Mouse (Mus musculus): ENCODE results near the gene Ajap1.
A peak's percentile ranks its signal among the peaks of the same experiment; 100 is the strongest.

The Ajap1 gene

DNA sequence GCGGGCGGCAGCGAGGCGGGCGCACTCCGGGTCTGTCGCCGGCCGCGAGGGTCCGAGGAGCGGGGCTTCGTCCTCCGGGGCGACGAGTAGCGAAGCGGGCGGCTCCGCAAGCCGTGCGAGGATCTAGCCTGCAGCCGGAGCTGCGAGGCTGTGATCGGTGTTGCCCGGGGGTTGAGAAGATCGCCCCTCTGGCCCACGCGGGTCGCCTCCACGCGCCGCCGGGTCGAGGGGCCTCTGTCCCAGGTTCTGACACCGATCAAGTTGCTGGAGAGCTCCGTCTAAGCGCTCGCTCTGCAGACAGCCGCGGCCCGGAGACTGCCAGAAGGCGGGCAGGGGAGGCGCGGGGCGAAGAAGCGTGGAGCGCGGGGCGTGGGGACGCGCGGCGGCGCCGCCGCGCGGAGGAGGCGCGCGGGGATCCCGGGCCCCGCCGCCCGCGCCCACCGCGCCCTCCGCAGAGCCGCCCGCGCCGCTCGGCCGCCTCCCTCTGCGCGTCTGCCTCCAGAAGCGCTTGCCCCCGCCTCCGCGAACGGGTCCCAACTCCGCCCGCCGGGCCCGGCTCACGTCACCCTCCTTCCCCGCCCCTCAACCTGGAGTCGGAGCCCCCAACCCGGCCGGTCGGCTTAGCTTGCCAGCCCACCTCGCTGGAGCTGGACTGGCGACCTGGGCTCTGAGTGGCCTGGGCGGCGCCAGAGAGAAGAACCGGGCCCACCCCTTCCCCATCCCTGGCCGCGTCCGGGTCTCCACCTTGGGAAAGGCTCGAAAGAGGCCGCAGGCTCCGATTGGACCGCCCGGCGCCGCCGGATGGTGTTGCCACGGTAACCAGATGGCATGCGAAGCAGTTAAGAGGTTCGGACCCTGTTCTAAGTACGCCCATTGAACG, at the start of gene Ajap1:
TSS of gene Ajap1 (minus strand) at position 353 of the 880 bp plus-strand sequence.
- peak; percentile 66 for DNase-seq (ENCODE audit: low read depth, low spot score)

DNA sequence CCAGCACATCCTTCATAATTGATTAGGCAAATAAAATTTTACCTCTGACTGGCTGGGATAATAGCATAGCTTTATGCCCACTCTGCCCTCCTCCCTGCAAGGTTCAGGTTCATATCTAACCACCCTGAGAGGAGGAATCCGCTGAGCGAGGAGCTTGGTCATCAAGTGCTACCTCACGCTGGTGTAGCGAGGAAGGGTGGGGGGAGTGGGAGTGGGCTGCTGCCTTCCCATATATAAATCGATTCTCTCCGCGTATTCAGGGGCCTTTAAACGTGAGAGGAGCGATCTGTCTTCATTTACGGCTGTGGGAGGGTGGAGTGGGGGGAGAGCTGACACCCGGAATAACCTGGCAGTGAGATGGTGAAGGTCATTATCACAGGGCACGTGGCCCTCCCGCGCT, 47.9 kb upstream of the Ajap1 start:
- DNase-seq (ENCODE audit: low read depth, low spot score): no peak

DNA sequence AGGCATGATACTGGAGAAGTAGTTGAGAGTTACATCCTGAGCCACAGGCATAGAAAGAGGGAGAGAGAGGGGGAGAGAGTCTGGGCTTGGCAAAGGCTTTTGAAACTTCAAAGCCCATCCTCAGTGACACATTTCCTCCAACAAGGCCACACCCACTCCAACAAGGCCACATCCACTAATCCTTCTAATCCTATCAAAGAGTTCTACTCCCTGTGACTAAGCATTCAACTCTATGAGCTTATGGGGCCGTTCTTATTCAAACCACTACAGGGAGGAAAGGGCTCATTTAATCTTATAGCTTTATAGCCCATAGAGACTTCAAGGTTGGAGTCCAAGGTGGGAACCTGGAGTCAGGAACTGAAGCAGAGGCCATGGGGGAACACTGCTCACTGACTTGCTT, 39.0 kb upstream of the Ajap1 start:
- peak; percentile 74 for DNase-seq (ENCODE audit: low read depth, low spot score)

DNA sequence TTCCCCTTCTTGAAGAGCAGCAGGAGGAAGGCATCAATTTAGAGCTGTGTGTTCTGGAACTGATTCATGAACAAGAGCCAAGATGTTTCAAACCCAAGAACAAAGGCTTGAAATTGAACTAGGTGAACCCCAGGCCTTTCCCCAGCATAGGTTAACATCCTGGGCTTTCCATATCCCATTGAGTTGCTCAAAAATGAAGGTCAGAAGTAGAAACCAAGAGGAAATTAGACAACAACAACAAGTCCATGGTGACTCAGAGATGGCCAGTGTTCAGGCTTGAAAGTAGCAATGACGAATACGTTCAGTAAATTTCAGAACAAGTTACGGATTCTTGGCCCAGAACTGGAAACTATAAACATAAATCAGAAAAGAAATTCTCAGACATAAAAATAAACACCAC, 37.3 kb upstream of the Ajap1 start:
- DNase-seq (ENCODE audit: low read depth, low spot score): no peak

DNA sequence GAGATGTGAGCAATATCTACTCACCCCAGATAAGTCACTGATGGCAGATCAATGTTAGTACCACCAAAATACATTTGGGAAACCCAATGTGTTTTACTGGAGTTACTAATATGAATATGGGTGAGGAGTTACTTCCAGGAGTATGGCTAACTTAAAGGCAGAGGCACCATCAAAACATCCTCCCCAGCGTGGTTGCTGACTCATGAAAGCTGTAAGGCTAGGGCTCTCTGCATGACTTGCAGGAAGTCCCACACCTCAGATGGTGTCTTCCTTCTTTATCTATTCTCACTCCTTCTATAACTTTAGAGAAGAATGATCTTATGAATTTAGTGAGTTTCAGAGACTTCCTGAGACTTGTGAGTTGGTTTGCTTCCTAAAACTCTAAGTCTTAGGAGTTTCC, 36.7 kb upstream of the Ajap1 start:
- no peak for DNase-seq (ENCODE audit: low read depth, low spot score)

DNA sequence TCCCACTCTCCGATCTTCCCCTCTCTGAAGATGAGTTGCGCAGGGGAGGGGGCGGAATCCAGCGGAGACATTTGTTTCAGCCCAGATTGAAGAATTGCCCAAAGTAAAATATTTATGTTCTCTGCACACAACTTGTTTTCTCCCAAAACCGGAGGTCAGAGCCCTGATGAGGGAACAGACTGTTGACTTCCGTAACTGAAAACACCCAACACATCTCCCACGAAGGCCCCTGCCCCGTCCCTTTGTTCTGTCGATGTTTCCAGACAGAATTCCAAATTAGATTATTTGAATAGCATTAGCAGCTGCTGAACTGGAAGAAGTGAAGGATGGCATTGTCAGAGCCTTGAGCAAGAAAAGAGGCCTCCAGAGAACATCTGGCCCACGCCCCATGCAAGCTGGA, 33.2 kb upstream of the Ajap1 start:
- no peak for DNase-seq (ENCODE audit: low read depth, low spot score)

DNA sequence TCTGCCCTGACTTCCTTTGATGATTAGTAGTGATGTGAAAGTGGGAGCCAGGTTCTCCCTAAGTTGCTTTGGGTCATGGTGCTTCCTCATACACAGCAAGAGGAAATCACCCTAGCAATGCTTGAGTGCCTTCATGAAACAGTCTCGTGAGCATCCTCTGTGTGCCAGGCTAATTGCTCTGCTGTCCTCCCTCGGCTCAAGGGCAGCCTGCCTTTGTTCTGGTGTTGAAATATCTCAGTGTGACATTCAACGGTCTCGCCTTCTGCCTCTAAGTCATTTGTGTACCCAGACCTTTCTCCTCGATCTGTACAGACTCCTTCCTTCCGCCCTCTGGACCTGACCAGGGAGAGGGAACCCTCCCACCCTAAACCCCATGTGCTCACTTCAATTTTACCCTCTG, 31.5 kb upstream of the Ajap1 start:
- peak; percentile 68 for DNase-seq (ENCODE audit: low read depth, low spot score)

DNA sequence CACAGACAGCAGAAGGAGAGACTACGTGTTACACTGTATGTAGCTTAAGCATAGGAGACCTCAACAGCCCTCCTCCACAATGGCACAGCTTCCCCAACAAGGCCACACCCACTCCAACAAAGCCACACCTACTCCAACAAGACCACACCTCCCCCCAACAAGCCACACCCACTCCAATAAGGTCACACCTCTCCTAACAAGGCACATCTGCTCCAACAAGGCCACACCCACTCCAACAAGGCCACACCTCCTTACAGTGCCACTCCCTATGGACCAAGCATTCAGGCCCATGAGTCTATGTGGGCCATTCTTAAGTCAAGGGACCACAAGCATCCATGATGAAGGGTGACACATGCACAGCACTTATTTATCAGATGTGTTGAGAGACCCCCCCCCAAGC, 28.9 kb upstream of the Ajap1 start:
- DNase-seq (ENCODE audit: low read depth, low spot score): peak; percentile 83

DNA sequence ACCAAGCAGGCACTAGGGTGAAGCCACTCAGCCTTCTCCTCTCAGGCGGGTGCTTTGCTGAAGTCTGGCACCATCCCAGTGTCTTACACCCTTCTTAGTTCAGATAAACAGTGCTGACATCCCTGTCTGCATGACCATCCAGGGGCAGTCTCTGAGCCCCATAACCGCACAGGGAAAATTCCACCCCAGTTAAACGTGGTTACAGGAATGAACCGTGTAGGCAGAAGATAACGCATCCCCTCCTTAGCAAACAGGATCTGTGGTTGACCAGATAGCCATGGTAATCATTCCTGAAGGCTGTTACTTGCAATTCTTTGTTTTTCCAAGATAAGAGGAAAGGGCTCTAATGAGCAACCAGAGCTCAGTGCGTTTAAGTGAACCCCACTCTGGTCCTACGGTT, 19.3 kb upstream of the Ajap1 start:
- no peak for DNase-seq (ENCODE audit: low read depth, low spot score)

DNA sequence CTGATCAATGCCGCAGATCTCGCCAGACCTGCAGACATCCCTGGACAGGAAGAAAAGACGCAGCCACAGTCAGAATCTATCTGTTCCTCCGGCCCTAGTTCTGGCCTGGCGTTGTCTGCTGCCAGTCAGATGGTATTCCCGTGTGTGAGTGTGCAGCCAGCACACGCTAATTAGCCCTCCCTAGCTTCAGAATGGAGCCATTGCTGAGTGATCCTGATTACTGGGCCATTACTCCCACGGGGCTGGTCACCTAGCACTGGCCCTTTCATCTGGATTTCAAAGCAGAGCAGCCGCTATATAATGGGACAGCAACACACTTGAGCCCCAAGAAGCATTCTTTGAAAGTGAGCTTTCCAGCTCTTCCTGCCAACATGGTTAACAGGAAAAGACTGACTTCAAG, 9.8 kb upstream of the Ajap1 start:
- no peak for DNase-seq (ENCODE audit: low read depth, low spot score)

DNA sequence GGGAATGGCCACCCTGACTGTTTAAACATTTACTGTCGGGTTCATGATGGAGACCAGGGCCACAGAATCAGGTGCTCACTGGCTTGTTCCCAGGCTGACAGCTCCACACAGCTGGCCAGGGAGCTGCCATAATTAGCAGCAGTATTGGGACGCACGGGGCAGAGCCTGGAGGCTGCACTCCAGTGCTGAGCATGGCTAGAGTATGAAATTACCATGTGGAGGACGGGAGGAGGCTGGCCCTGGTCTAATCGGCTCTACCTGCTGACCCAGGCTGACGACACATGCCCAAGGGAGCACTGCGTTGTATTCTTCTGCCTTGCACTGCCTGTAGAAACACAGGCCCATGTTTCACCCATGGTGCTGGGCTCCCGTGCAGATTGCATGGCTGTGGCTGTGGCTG, 6.5 kb upstream of the Ajap1 start:
- no peak for DNase-seq (ENCODE audit: low read depth, low spot score)

DNA sequence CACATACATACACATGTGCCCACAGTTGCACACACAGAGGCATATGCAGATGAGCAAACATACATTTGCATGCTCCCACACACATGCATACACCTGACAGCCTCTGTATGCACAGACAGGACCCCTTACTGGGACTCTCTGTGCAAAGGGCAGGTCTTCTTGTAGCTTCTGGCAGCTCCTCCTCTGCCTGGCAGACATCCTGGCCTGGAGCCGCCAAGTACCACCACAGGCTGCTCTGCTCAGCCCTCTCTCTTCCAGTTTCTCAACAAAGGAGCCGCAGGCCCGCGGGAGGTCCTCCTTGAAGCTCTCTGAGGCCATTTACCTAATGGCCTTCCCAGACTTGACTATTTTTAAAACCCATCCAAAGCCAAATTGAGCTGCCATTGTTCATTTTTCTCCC, 3.3 kb upstream of the Ajap1 start:
- DNase-seq (ENCODE audit: low read depth, low spot score): no peak

DNA sequence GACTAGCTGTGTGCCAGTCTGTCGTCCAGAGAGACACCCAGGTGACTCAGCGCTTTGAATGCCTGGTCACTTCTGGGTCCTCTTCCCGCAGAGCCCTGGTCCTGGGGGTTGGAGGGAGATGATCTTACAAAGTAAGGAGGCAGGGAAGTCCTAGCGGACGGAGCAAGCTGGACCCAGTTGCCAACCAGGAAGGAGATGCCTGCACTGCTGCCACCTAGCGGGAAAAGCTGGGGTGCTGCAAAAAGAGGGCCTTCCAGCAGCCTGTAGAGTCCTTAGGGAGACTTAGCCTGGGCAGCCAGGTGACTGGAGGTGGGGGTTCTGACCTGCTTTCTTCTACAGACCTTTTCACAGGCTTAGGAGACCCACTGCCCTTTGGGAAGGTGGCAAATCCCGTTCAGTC, 1.8 kb upstream of the Ajap1 start:
- peak; percentile 82 for DNase-seq (ENCODE audit: low read depth, low spot score)

DNA sequence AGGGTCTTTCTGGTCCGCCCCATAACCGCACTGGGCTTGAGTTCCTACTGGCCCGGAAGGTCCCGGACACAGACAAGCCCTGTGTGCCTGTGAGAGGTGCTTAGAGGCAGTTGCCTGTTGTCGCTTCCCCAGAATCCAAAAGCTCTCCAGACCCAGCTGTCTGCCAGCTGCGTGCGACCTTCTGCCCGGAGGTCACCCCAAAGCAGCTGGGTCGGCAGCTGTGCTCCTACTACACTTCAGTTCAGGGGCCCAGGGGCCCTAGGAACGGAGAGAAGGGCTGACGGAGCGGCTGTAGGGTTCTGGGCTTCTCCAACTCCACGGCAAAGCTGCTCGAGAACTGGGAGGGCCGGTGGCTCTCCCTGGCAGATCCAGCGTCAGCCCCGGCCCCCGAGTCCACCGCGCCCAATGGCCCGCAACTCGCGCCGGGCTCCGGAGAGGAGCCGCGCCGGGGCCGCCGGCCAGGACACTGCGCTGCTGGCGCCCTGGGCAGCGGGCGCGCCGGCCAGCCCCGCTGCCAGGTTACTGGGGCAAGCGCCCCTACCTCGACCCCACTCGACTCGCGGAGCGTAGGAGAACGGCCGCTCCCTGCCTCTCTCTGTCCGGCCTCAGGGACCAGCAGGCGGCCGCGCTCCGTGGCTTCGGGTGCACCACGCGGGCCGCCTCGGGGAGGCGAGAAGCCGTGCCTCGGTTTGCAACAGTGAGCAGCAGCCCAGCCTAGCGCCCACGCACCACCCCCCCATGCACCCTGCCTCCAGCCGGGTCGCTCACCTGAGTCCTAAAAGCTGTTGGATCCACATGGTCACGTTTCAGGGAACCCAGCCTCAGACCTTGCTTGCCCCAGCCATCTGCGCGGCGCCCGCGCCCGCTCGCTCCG, 1.0 kb downstream of the Ajap1 start:
- DNase-seq (ENCODE audit: low read depth, low spot score): peak; percentile 56

DNA sequence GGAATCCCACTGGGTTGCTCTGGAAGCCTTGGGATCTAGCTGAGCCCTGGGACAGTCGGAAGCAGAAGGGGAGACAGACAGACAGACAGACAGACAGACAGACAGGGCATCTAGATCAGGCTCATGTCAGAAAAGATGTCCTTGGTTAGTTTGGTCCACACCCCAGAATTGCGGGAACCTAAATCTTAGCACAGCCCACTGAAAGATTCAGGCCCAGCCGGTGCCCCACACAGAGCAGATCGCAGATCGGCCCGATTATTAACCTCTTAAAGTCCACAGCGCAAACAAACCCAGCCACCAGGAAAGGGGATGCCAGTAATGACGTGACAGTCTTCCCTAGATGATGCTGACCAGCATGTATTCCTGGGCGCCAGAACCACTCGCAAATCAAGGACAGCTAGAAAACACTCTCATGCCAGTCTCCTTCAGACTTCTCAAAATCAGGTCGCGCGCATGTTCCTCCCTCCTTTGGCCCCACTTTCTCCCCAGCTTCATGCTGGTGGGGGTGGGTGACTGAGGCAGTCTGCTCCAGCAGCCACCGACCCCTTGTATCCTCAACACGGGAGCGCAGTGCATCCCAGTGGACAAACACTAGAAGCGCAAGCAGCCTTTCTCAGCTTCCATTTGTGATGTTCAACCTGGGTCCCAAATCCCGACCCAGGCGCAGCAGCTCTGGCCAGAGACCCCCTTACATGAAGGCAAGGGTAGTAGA, 1.9 kb downstream of the Ajap1 start:
- DNase-seq (ENCODE audit: low read depth, low spot score): peak; percentile 85

DNA sequence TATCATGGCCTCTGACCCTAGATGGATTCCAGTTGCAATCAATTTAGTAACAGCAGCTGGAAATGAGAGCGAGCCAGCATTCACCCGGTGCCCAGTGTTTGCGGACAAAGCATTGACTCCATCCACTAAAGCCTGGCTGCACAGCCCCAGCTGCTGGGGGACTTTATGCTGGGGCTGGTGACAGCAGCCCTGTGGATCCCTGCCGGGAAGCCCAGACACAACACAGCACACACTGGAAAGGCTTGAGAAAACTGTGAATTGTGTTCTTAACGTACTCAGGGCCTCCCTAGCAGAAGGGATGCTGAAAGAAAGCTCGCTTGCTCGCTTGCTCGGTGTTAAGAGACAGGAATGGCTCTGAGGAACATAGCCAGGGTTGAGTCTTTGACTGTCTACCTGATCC, 3.5 kb downstream of the Ajap1 start:
- DNase-seq (ENCODE audit: low read depth, low spot score): no peak

DNA sequence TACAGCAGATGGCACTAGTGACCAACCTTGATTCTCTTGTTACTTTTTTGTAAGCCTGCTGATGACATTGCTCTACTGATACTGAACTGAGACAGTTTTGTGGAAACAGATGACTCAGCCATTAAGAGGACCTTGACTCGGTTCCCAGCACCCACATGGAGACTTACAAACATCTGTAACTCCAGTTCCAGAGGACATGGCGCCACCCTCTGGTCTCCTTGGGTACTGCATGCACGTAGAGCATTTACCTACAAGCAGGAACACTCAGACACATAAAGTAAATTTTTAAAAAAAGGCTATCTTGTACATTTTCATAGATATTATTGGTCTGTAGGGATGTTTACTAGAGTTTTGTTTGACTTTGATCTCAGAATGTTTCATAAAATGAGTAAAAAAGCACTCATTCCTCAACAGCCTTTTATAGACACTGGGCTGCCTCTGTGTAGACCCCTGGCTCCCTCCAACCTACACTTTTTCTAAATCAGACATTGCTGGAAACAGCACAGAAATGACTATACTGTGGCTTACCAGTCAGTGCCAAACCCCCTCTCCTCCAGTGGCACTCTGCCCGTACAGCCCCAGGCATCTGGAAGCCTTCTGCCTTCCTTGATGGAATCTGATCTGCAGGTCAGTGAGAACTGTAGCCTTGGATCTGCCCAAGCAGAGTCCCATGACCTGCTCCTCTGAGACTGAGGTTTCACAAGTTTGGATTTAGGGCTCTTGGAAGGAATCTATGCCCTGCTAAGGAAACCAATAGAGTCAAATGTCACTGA, 8.9 kb downstream of the Ajap1 start:
- DNase-seq (ENCODE audit: low read depth, low spot score): peak; percentile 38

DNA sequence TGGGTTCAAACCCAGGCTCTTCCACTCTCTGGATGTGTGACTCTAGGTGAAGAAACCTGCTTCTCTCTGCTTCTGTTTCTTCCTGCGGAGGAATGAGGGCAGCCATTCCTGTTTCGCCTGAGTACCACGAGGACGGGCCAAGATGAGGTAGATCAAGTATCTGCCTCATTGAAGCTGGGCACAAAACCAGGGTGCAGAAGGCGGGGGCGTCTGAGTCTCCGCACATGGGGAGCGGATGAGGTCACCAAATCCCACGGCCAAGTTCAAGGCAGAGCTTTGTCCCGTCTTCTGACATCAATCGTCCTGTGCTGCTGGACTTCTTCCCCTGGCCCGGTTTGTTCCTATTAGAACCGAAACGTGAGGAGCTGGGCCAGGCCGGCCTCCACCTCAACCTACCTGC, 12.9 kb downstream of the Ajap1 start:
- no peak for DNase-seq (ENCODE audit: low read depth, low spot score)

DNA sequence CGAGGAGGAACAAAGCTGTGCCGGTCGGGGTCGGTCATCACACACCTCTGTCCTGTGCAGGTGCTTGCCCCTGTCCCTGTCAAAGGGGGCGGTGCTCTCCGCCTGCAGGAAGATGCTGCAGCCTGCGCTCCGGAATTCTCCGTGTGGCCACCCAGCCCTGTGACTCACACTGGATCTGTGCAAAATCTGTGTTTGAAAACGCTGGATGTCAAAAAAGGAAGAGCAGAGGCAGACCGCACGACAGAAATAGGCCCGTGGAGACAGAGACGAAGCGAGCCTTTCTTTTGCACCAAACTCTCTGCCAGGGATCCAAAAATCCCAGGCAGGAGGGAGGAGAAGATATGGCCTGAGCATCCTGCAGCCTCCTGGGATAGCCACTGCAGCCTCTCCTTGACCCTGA, 22.7 kb downstream of the Ajap1 start:
- no peak for DNase-seq (ENCODE audit: low read depth, low spot score)

DNA sequence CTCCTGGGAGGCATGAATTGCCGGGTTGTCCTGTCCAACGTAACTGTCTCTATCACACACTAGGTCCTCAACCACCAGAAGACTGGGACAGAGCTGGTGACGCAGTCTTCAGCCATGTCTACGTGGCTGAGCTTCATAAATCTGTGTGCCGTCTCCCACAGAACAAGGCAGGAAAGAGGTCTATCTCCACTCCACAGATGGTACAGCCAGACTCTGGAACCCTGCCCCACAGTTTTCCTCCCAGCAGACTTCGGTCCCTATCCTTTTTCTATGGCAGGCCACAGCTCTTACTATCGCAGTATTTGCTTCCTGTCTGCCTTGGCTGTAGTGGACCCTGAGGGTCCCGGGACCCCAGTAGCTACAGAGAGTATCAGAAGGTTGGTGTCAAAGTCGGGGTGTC, 23.1 kb downstream of the Ajap1 start:
- no peak for DNase-seq (ENCODE audit: low read depth, low spot score)

DNA sequence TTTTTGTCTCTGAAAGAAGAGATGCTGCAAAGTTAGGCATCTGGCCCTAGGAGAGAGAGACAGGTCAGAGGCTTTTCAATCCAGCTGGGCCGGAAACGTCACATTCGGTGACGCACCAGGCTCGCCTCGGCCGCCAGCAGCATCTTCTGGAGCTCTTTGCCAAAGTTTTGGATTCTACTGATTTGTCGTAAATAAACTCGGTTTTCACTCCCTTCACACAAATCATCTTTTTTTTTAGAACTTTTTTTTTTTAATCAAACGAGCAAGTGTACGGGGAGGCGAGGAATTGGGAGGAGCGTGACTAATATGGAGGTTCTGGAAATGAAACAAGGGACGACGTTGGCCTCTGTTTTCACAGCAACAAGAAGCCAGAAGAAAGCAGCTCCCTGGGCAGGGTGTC, 23.8 kb downstream of the Ajap1 start:
- no peak for DNase-seq (ENCODE audit: low read depth, low spot score)
